Mouse (Mus musculus) megakaryocyte-erythroid progenitor cell, adult 5-6 weeks (primary cell): ENCODE data around the gene 1700022I11Rik. TPM values are rescaled to one million over a fixed set of nuclear protein-coding genes. Genes with fewer than 3 reads are reported as not detected.
"Not testable (repeated sequence)": the region's sequence is repeated elsewhere in the genome, so short reads cannot be mapped to it uniquely, and the experiment has no call there.

Experiments used
- ATAC-seq: replicated peaks from 2 replicates; pipeline ENCODE4 v1.8.0; 2016; ENCODE audit warnings: mild to moderate bottlenecking, inconsistent platforms; ENCODE audit not compliant: severe bottlenecking, poor library complexity, low FRiP score, low TSS enrichment
- total RNA-seq, 2 experiments: library from RNA; stranded (forward) in 1 of 2; stranded (reverse) in 1 of 2; fragments of 200-1000, 215-1000 nt in 1 of 2; fragments of >200 nt in 1 of 2; fragmentation: Nextera tagmentation in 1 of 2; gene quantifications; 2 replicates each; pipeline ENCODE4 v1.2.3; 2014 to 2017

The 1700022I11Rik gene
- total RNA-seq, 2 experiments from 2014 or later, result 3.4 TPM; not detected in 1

- no peak for ATAC-seq
These were observed 19.3 kb upstream of the 1700022I11Rik start for GRCm38 (mm10) chr4:42950065-42950558.

DNA sequence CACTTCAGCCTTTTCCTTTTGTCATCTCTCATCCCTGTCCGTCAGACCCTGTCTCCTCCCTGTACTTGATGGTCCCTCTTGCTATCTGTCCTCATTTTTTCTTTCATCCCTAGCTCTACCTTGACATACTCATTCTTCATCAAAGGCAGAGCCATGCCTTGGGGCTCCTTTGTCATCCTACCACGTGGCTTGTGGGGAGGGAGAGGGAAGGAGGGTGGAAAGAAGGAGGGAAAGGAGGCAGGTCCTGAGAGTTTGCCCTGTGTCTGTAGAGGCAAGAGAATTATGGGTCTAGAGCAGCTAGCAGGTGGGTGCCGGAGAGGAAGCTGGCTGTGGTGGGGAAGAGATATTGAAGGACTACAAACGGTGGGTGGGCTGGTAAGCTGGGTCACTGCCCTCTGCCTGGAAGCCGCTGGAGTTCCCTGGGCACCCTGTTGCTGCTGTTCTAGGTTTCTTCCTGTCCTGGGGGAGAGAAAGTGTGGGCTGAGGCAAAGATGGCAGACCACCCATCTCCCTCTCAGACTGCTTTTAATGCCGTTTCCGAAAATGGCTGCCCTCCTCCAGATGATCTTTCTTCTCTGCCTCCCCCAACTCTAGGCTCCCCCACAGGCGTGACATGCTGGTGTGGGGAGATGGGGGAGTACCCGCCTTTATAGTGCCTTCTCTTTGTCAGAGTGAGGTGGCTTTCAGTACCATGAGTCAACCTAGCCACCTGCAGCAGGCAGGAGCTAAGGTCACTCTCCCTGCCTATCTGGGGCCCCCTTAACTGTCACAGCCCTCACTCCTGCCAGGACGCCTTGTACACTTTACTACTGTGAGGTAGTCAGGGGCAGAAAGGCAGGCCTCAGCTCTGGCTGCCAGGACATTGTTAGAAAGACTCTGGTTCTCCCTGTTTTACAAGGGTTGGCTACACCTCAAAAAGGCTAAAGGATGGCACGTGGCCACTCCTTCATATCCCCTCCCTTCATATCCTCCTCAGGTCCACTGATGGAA is 17.9 kb upstream of the 1700022I11Rik start:
- ATAC-seq, result no peak

- ATAC-seq, result no peak
These were observed 16.8 kb upstream of the 1700022I11Rik start for GRCm38 (mm10) chr4:42952563-42952962.

DNA sequence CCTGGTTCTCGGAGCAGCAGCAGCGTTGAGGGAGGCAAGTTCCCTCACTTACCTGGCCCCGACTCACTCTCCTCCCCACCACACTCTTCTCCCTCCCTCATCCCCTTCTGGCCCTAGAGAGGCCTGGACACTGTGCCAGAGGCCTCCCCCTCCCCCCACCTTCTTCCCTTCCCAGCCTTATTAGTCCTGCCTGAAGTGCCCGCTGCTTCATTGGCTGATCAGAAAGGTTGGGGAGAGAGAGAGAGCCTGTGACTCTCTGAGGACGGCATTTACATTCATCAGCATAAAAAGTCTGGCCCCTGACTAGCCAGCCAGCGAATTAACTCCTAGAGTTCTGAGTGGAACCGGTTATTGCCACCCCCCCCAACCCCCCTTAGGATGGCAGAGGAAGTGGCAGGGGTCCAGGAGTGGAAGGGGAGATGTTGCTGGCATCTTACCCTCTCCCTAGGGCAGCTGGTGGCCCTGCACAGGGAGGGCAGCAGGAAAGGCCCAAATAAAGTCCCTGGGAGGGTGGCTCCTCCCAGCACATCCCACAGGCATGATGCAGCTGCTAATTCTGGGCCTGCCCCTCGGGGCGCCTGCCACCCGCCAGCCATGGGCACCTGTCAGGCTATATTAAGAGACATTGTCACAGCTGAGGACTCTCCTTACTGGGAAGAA is 15.8 kb upstream of the 1700022I11Rik start:
- ATAC-seq, result no peak

DNA sequence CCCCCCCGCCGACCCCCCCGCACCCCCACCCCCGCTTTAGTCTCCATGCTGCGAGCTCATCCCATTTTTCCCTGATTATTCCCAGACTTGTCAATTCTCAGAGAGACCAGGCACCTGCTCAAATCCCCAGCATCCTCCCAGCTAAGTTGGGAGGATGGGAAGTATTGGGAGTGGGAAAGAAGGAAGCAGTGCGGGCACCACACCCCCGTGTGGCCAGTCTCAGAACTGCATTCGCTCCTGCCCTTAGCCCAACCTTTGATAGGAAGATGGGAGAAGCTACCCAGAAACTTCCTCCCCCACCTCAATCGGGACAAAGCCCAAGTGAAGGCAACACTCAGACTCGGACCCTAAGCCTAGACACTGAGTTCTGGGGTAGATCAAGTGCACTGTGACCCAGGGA is 15.1 kb upstream of the 1700022I11Rik start:
- 0 out of 2 replicates have a peak, but pooled peaks have one; percentile 20 for ATAC-seq

- ATAC-seq, result no peak
These were observed 14.2 kb upstream of the 1700022I11Rik start for GRCm38 (mm10) chr4:42955200-42955599.

DNA sequence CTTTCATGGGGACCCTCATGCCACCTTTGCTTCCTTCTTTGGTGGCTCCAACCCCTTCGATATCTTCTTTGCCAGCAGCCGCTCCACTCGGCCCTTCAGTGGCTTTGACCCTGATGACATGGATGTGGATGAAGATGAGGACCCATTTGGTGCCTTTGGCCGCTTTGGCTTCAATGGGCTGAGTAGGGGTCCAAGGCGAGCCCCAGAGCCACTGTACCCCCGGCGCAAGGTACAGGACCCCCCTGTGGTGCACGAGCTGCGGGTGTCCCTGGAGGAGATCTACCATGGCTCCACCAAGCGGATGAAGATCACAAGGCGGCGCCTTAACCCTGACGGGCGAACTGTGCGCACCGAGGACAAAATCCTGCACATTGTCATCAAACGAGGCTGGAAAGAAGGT is 12.8 kb upstream of the 1700022I11Rik start:
- ATAC-seq, result no peak

DNA sequence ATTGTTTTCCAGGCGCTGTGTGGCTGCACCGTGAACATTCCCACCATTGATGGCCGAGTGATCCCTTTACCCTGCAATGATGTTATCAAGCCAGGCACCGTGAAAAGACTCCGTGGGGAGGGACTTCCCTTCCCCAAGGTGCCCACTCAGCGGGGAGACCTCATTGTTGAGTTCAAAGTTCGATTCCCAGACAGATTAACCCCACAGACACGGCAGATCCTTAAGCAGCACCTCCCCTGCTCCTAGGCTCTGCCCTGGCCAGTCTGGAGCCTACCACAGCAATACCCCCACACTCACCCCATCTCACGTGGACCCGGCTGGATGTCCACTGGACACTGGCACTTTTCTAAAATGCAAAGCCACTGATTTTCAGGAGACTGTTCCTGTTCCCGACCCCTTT is 12.1 kb upstream of the 1700022I11Rik start:
- ATAC-seq, result no peak

DNA sequence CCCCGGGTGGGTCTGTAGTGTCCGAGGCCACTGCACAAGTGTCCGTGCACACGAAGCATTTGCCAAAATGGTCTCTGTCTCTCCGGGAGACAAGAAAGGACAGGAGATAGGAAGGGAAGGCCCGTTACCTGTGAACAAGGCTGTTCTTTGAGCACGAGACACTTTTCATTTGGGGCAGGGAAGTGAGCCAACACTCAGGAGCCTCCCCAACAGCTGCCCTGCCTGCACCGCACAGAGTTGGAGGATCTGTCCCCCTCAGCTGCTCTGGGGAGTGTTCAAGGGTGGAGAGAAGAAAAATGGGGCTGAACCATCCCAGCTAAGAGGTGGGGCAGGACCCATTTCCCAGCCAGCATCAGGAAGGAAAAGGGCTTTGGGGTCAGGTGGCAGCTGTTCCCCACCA is 11.4 kb upstream of the 1700022I11Rik start:
- ATAC-seq, result no peak

DNA sequence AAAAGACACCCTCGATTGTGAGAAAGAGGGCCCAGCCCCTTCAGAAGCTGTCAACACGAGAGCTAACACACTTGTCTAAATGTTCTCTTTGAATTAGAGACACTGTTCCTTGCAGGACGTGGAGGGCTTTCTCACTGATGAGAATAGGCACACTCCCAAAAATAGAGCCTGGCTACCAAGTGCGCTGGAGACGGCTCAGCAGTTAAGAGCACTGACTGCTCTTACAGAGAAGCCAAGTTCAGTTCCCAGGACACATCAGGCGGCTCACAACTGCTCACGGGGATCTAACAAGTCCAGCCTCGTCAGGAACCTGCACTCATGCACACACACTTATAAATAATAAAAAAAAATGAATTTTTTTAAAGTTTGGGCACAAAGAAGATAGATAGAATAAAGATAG is 10.5 kb upstream of the 1700022I11Rik start:
- ATAC-seq, result no peak

- no peak for ATAC-seq
These were observed 10.0 kb upstream of the 1700022I11Rik start for GRCm38 (mm10) chr4:42959382-42959781.

DNA sequence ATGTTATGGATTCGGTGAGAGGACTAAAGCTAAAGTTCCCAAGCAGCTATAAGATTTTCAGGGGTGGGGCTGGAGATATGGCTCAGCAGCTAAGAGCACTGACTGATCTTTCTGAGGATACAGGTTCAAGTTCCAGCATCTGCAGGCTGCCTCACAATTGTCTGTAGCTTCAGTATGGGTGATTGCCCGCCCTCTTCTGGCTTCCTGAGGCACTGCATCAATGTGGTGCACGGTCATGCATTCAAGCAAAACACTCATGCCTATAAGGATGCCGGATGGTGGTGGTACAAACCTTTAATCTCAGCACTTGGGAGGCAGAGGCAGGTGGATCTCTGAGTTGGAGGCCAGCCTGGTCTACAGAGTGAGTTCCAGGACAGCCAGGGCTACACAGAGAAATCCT is 7.8 kb upstream of the 1700022I11Rik start:
- ATAC-seq, result peak; percentile 76

GRCm38 (mm10) chr4:42963480-42963879 is 5.9 kb upstream of the 1700022I11Rik start:
- no peak for ATAC-seq

GRCm38 (mm10) chr4:42965039-42965719 is 4.2 kb upstream of the 1700022I11Rik start:
- ATAC-seq, result peak; percentile 66; the same call in 1 of the 2 replicates

GRCm38 (mm10) chr4:42972952-42973351 is 3.5 kb downstream of the 1700022I11Rik start:
- ATAC-seq, result no peak

- no peak for ATAC-seq
These were observed 4.5 kb downstream of the 1700022I11Rik start for GRCm38 (mm10) chr4:42973868-42974267.

GRCm38 (mm10) chr4:42978062-42978461 is 8.7 kb downstream of the 1700022I11Rik start:
- ATAC-seq, result peak; percentile 62; the same call in 1 of the 2 replicates

DNA sequence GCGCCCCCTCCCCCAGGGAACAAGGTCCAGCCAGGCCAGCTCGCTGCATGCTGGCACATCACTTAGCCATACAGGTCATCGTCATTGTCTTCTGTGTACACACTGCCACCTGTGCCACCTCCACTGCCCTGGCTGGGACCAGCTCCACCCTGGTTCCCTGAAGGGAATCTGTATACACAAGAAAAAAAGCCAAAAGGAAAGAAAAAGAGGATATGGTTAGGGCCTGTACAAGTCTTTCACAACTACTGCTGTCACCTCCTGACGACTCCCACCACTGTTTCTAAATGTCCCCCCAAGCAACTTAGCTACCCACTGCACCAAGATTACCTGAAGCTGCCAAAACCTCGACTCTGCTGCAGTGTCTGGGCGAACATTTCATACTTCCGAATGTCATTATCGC is 11.1 kb downstream of the 1700022I11Rik start:
- ATAC-seq, result not testable (repeated sequence)

- peak; percentile 61; the same call in 1 of the 2 replicates for ATAC-seq
These were observed 18.9 kb downstream of the 1700022I11Rik start for GRCm38 (mm10) chr4:42988296-42988695.

DNA sequence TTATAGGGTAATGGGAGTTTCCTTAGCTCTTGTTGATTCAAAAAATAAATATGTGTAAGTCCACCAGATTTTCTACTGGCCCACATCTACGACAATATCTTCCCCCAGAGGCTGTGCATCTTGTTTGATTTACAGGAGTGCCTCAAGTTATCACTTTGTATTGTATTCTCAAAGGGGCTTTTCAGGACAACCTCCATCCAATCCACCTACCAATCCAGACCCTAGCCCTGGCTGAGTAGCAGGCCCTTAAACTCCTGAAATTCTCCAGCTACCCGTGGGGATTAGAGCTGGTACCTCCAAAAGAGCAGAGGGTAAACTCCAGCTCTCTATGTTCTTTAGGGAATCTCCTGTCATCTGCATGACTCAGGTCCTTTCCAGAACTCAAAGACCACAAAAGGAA is 28.6 kb downstream of the 1700022I11Rik start:
- ATAC-seq, result no peak
